Mouse (Mus musculus) liver, adult 2 months (tissue): ENCODE results near the gene Krcc1.

Experiments used
- CTCF ChIP-seq: fragments of 200-500 bp; IDR thresholded peaks from 2 replicates; pipeline ENCODE4 v1.5.1; 2011; ENCODE audit warnings: low read depth, low read length, control low read depth
- POLR2A ChIP-seq: fragments of 200-500 bp; IDR thresholded peaks from 2 replicates; pipeline ENCODE4 v1.6.1; 2011; ENCODE audit warnings: low read length, control low read depth; ENCODE audit not compliant: insufficient read depth; ENCODE audit errors: extremely low read depth

DNA sequence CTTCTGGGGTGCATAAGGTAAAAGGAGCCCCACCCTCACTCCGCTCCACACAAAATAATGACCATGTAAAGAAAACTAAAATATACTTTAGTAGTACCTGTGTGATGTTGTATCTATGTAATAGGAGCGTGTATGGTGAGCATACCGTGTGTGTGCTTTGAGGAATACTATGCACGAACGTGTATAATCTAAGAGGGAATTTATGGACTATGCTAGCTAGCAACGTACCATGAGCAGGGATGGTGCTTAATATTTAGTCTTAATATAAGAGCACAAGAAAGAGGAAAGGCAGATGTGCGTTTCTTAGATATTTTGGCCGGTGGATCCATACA lies 454 bp upstream of the Krcc1 start:
- no peak for TF ChIP-seq CTCF
- no peak for TF ChIP-seq POLR2A
